Mouse (Mus musculus) layer of hippocampus, adult 9-10 months (tissue): ENCODE data around the gene 4930415L06Rik.

Source experiments
- DNase-seq: peaks from one replicate; pipeline ENCODE4 v3.0.0; 2022; ENCODE audit warnings: low spot score

The 4930415L06Rik gene

GRCm38 (mm10) chrX:89932752-89933151, at the start of gene 4930415L06Rik:
Gene 4930415L06Rik (minus strand): TSS chrX:89932852.
- no peak for DNase-seq

DNA sequence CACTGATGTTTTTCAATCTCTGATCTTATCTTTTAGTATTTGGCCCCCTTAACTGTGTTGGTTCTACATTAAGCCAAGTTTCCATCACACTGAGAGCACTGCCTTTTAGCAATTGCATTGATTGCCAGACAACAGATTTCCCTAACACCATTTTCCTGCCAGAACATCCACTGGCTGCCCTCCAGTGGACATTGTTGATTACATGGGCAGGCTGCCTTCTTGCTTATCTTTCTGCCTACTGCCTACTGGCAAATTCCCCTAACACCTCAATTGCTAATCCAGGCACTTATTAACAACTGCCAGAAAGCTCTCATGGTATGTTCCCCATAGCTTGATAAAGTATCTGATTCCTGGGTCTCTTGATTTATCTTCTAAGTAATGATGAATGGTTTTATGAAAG, 46.0 kb upstream of the 4930415L06Rik start:
- no peak for DNase-seq

- DNase-seq = no peak
Observed at GRCm38 (mm10) chrX:89904871-89905270, 27.8 kb downstream of the 4930415L06Rik start.
